Comparison of ENCODE assay signal across 43 mouse cellular contexts in genomic region chr15:102895115-102895514, GRCm38 (mm10). TPM values are rescaled to one million over a fixed set of nuclear protein-coding genes. Genes with fewer than 3 reads are reported as not detected.
"Had no signal": no experiment of that assay in that cellular context is flagged by ENCODE, and none has a peak within 500 bp of the region (broad histone marks: within the 10 kb centered on the region; RNA-seq: fewer than 3 reads in every experiment).

No protein-coding gene starts in this region.

- H3K9ac ChIP-seq: limb, embryonic 12.5 days; limb, embryonic 13.5 days; limb, embryonic 15.5 days; liver, embryonic 12.5 days; liver, embryonic 13.5 days; liver, embryonic 14.5 days; liver, embryonic 15.5 days; liver, postnatal 0 days; lung, embryonic 14.5 days; lung, embryonic 15.5 days; midbrain, embryonic 12.5 days; midbrain, embryonic 13.5 days; midbrain, embryonic 15.5 days had no signal

- DNase-seq: left cerebral cortex, postnatal 4 days; liver; liver, embryonic 13.5 days; liver, postnatal 0 days; lung, adult 18-20 months; lung, adult 2 months; lung, embryonic 14.5 days; lung, postnatal 14 days; lung, postnatal 36 days; lung, postnatal 4 days; midbrain, embryonic 14.5 days had no signal

- H3K36me3 ChIP-seq: limb, embryonic 10.5 days; limb, embryonic 12.5 days; limb, embryonic 13.5 days; limb, embryonic 15.5 days; liver, embryonic 12.5 days; liver, embryonic 13.5 days; liver, embryonic 15.5 days; lung, embryonic 15.5 days; midbrain, embryonic 10.5 days; midbrain, embryonic 12.5 days; midbrain, embryonic 13.5 days; midbrain, embryonic 15.5 days had no signal

- H3K9me3 ChIP-seq: limb, embryonic 10.5 days; limb, embryonic 12.5 days; limb, embryonic 13.5 days; limb, embryonic 15.5 days; liver, embryonic 12.5 days; liver, embryonic 13.5 days; liver, embryonic 15.5 days; lung, embryonic 15.5 days; megakaryocyte, embryonic 14.5 days; midbrain, embryonic 10.5 days; midbrain, embryonic 12.5 days; midbrain, embryonic 13.5 days; midbrain, embryonic 15.5 days had no signal

- H3K27ac ChIP-seq: limb, embryonic 10.5 days; limb, embryonic 12.5 days; limb, embryonic 13.5 days; limb, embryonic 15.5 days; liver, embryonic 12.5 days; liver, embryonic 13.5 days; liver, embryonic 14.5 days; liver, embryonic 15.5 days; lung, embryonic 15.5 days; macrophage; midbrain, embryonic 10.5 days; midbrain, embryonic 12.5 days; midbrain, embryonic 13.5 days; midbrain, embryonic 15.5 days had no signal

- H3K4me3 ChIP-seq: limb, embryonic 10.5 days; limb, embryonic 12.5 days; limb, embryonic 13.5 days; limb, embryonic 15.5 days; liver, embryonic 12.5 days; liver, embryonic 13.5 days; liver, embryonic 15.5 days; lung, embryonic 15.5 days; megakaryocyte, embryonic 14.5 days; midbrain, embryonic 10.5 days; midbrain, embryonic 12.5 days; midbrain, embryonic 13.5 days; midbrain, embryonic 15.5 days; myocyte had no signal

- H3K4me1 ChIP-seq: limb, embryonic 12.5 days; limb, embryonic 13.5 days; limb, embryonic 15.5 days; liver, embryonic 12.5 days; liver, embryonic 13.5 days; liver, embryonic 15.5 days; lung, embryonic 15.5 days; megakaryocyte, embryonic 14.5 days; midbrain, embryonic 10.5 days; midbrain, embryonic 12.5 days; midbrain, embryonic 13.5 days; midbrain, embryonic 15.5 days had no signal

RNA-seq across cellular contexts. Expression of gene Hoxc13, which starts 25.8 kb away (rescaled TPM):
- total RNA-seq: left cerebral cortex, adult 8-10 months; left cerebral cortex, postnatal 10 days; left cerebral cortex, postnatal 14 days; left cerebral cortex, postnatal 25 days; left cerebral cortex, postnatal 36 days; left cerebral cortex, postnatal 4 days; liver, adult 2 months; megakaryocyte progenitor cell, adult 5-6 weeks; megakaryocyte, adult 5-6 weeks; megakaryocyte-erythroid progenitor cell, adult 5-6 weeks; monocyte, adult 5-6 weeks had no signal
- polyA plus RNA-seq: liver, adult 2 months; liver, embryonic 11.5 days; liver, embryonic 12.5 days; liver, embryonic 13.5 days; liver, embryonic 14.5 days; liver, embryonic 15.5 days; liver, embryonic 16.5 days; liver, postnatal 0 days; lung, adult 2 months; lung, embryonic 14.5 days; lung, embryonic 15.5 days; lung, embryonic 16.5 days; lung, postnatal 0 days; macrophage; midbrain, embryonic 10.5 days; midbrain, embryonic 13.5 days; midbrain, embryonic 14.5 days; midbrain, embryonic 15.5 days; midbrain, embryonic 16.5 days; midbrain, postnatal 0 days had no signal

RNA-seq across cellular contexts. Expression of gene Hoxc12, which starts 41.4 kb away (rescaled TPM):
- total RNA-seq: left cerebral cortex, adult 8-10 months; left cerebral cortex, postnatal 10 days; left cerebral cortex, postnatal 14 days; left cerebral cortex, postnatal 25 days; left cerebral cortex, postnatal 36 days; left cerebral cortex, postnatal 4 days; liver, adult 2 months; megakaryocyte progenitor cell, adult 5-6 weeks; megakaryocyte, adult 5-6 weeks; megakaryocyte-erythroid progenitor cell, adult 5-6 weeks; midbrain, postnatal 0 days; monocyte, adult 5-6 weeks had no signal
- polyA plus RNA-seq: liver, adult 2 months; liver, embryonic 11.5 days; liver, embryonic 12.5 days; liver, embryonic 13.5 days; liver, embryonic 14.5 days; liver, embryonic 15.5 days; liver, embryonic 16.5 days; liver, postnatal 0 days; lung, adult 2 months; lung, embryonic 14.5 days; lung, embryonic 15.5 days; lung, embryonic 16.5 days; lung, postnatal 0 days; macrophage; midbrain, embryonic 10.5 days; midbrain, embryonic 11.5 days; midbrain, embryonic 12.5 days; midbrain, embryonic 13.5 days; midbrain, embryonic 14.5 days; midbrain, embryonic 15.5 days; midbrain, embryonic 16.5 days; midbrain, postnatal 0 days had no signal

RNA-seq across cellular contexts. Expression of gene Hoxc11, which starts 59.1 kb away (rescaled TPM):
- total RNA-seq: left cerebral cortex, adult 8-10 months; left cerebral cortex, postnatal 10 days; left cerebral cortex, postnatal 14 days; left cerebral cortex, postnatal 25 days; left cerebral cortex, postnatal 36 days; left cerebral cortex, postnatal 4 days; liver, adult 2 months; megakaryocyte progenitor cell, adult 5-6 weeks; megakaryocyte, adult 5-6 weeks; megakaryocyte-erythroid progenitor cell, adult 5-6 weeks; midbrain, postnatal 0 days; monocyte, adult 5-6 weeks had no signal
- polyA plus RNA-seq: liver, adult 2 months; liver, embryonic 11.5 days; liver, embryonic 12.5 days; liver, embryonic 13.5 days; liver, embryonic 14.5 days; liver, embryonic 15.5 days; liver, embryonic 16.5 days; liver, postnatal 0 days; lung, adult 2 months; lung, embryonic 14.5 days; lung, embryonic 15.5 days; lung, embryonic 16.5 days; lung, postnatal 0 days; macrophage; midbrain, embryonic 10.5 days; midbrain, embryonic 11.5 days; midbrain, embryonic 12.5 days; midbrain, embryonic 13.5 days; midbrain, embryonic 14.5 days; midbrain, embryonic 15.5 days; midbrain, embryonic 16.5 days; midbrain, postnatal 0 days had no signal
